Mouse (Mus musculus) hindbrain, embryonic 12.5 days (tissue): Measurements from ENCODE around the gene Hepacam. TPM values are rescaled to one million over a fixed set of nuclear protein-coding genes. Genes with fewer than 3 reads are reported as not detected.
A peak's percentile ranks its signal among the peaks of the same experiment; 100 is the strongest.

Experiments used
- ATAC-seq: fragments of 200-750 bp; cut with Nextera tagmentation; 2 replicates; pipeline ENCODE4 v1.8.0; 2017; ENCODE audit warnings: moderate TSS enrichment; ENCODE audit not compliant: low FRiP score
- H3K27ac ChIP-seq: fragments of 300-500 bp; sonication (generic); 2 replicates; pipeline ENCODE4 v1.5.1; 2016; ENCODE audit warnings: mild to moderate bottlenecking
- H3K27me3 ChIP-seq: fragments of 300-500 bp; sonication (generic); 2 replicates; pipeline ENCODE4 v1.6.1; 2016; ENCODE audit warnings: mild to moderate bottlenecking
- H3K36me3 ChIP-seq: fragments of 300-500 bp; sonication (generic); 2 replicates; pipeline ENCODE4 v1.6.1; 2016; ENCODE audit warnings: mild to moderate bottlenecking
- H3K4me1 ChIP-seq: fragments of 300-500 bp; sonication (generic); 2 replicates; pipeline ENCODE4 v1.6.1; 2016
- H3K4me2 ChIP-seq: fragments of 300-500 bp; sonication (generic); replicated peaks from 2 replicates; pipeline ENCODE4 v1.6.1; 2016; ENCODE audit warnings: mild to moderate bottlenecking
- H3K4me3 ChIP-seq: fragments of 300-500 bp; sonication (generic); 2 replicates; pipeline ENCODE4 v1.5.1; 2016; ENCODE audit warnings: mild to moderate bottlenecking
- H3K9ac ChIP-seq: fragments of 300-500 bp; sonication (generic); 2 replicates; pipeline ENCODE4 v1.6.1; 2016; ENCODE audit warnings: mild to moderate bottlenecking, moderate library complexity
- H3K9me3 ChIP-seq: fragments of 300-500 bp; sonication (generic); replicated peaks from 2 replicates; pipeline ENCODE4 v1.6.1; 2016; ENCODE audit warnings: mild to moderate bottlenecking
- WGBS: fragments of 180-500 bp; shearing (Covaris S2); methylation state at CpG from one replicate; pipeline ENCODE4 v1.1.7; 2016; 5-methylcytosine and 5-hydroxymethylcytosine counted together
- polyA plus RNA-seq: library from polyadenylated mRNA; unstranded; fragments of >200 nt; fragmentation: Nextera tagmentation; extraction: Ambion mirVana; gene quantifications from 2 replicates; pipeline ENCODE4 v1.2.1, GENCODE M21; 2016

The Hepacam gene
- polyA plus RNA-seq, 1 experiment from 2014 or later: 0.36 TPM

- Histone ChIP-seq H3K9ac (no peak overlapping the region), H3K4me1 (peaks cover 17% of the 10 kb centered on the region), H3K27me3 (no peaks in the 10 kb centered on the region), H3K36me3 (no peaks in the 10 kb centered on the region), H3K9me3 (no peaks in the 10 kb centered on the region), H3K4me3 (no peak overlapping the region), H3K27ac (no peak overlapping the region), H3K4me2 (no peak overlapping the region)
- 83% methylated on average over 1 of the region's 1 CpGs for WGBS
- ATAC-seq: no peak
Measured at GRCm38 (mm10) chr9:37362881-37363280, 4.3 kb upstream of the Hepacam start.

- no peak overlapping the region for H3K9ac ChIP-seq
- no peak for ATAC-seq
- H3K4me1 ChIP-seq: peaks cover 17% of the 10 kb centered on the region
Measured at GRCm38 (mm10) chr9:37363551-37363950, 3.6 kb upstream of the Hepacam start.

GRCm38 (mm10) chr9:37364392-37364791 is 2.8 kb upstream of the Hepacam start:
- no peak for ATAC-seq
- Histone ChIP-seq H3K27me3 (no peaks in the 10 kb centered on the region), H3K4me1 (peaks cover 10% of the 10 kb centered on the region), H3K27ac (no peak overlapping the region), H3K4me3 (no peak overlapping the region), H3K36me3 (no peaks in the 10 kb centered on the region), H3K9me3 (no peaks in the 10 kb centered on the region), H3K9ac (no peak overlapping the region), H3K4me2 (no peak overlapping the region)
- WGBS: 68% methylated on average over 3 of the region's 3 CpGs

More at GRCm38 (mm10) chr9:37363551-37363950, 3.6 kb upstream of the Hepacam start:
- no peak overlapping the region for H3K4me2 ChIP-seq
- H3K4me3 ChIP-seq: no peak overlapping the region
- H3K36me3 ChIP-seq: no peaks in the 10 kb centered on the region
- H3K27ac ChIP-seq: no peak overlapping the region
- no peaks in the 10 kb centered on the region for H3K9me3 ChIP-seq
- 76% methylated on average over 3 of the region's 3 CpGs for WGBS
- H3K27me3 ChIP-seq: no peaks in the 10 kb centered on the region

- Histone ChIP-seq H3K4me2 (no peak overlapping the region), H3K9me3 (no peaks in the 10 kb centered on the region), H3K9ac (no peak overlapping the region), H3K36me3 (no peaks in the 10 kb centered on the region), H3K27me3 (no peaks in the 10 kb centered on the region), H3K4me3 (no peak overlapping the region), H3K27ac (no peak overlapping the region), H3K4me1 (no peaks in the 10 kb centered on the region)
- 74% methylated on average over 5 of the region's 5 CpGs for WGBS
- ATAC-seq: no peak
Measured at GRCm38 (mm10) chr9:37365706-37366105, 1.4 kb upstream of the Hepacam start.

- 86% methylated on average over 11 of the region's 11 CpGs for WGBS
- no peak for ATAC-seq
- H3K36me3 ChIP-seq: no peaks in the 10 kb centered on the region
- no peaks in the 10 kb centered on the region for H3K4me1 ChIP-seq
- H3K9me3 ChIP-seq: no peaks in the 10 kb centered on the region
- H3K27ac ChIP-seq: no peak overlapping the region
- H3K27me3 ChIP-seq: no peaks in the 10 kb centered on the region
- H3K9ac ChIP-seq: no peak overlapping the region
- H3K4me3 ChIP-seq: no peak overlapping the region
- no peak overlapping the region for H3K4me2 ChIP-seq
Measured at GRCm38 (mm10) chr9:37368081-37368830, 1.1 kb downstream of the Hepacam start.

GRCm38 (mm10) chr9:37368860-37369259 is 1.7 kb downstream of the Hepacam start:
- Histone ChIP-seq H3K9me3 (no peaks in the 10 kb centered on the region), H3K4me1 (no peaks in the 10 kb centered on the region), H3K4me3 (no peak overlapping the region), H3K27ac (no peak overlapping the region), H3K36me3 (no peaks in the 10 kb centered on the region), H3K9ac (no peak overlapping the region), H3K27me3 (no peaks in the 10 kb centered on the region), H3K4me2 (no peak overlapping the region)
- ATAC-seq: no peak
- 78% methylated on average over 8 of the region's 8 CpGs for WGBS

- H3K4me1 ChIP-seq: no peaks in the 10 kb centered on the region
- no peaks in the 10 kb centered on the region for H3K9me3 ChIP-seq
- H3K9ac ChIP-seq: no peak overlapping the region
- H3K4me3 ChIP-seq: no peak overlapping the region
- H3K4me2 ChIP-seq: no peak overlapping the region
- no peak overlapping the region for H3K27ac ChIP-seq
- 89% methylated on average over 7 of the region's 7 CpGs for WGBS
- H3K36me3 ChIP-seq: no peaks in the 10 kb centered on the region
- ATAC-seq: no peak
- H3K27me3 ChIP-seq: no peaks in the 10 kb centered on the region
Measured at GRCm38 (mm10) chr9:37371232-37371801, 4.2 kb downstream of the Hepacam start.

GRCm38 (mm10) chr9:37375718-37376117 is 8.6 kb downstream of the Hepacam start:
- 87% methylated on average over 5 of the region's 5 CpGs for WGBS
- H3K9ac ChIP-seq: no peak overlapping the region
- no peak for ATAC-seq
- no peak overlapping the region for H3K4me3 ChIP-seq
- H3K4me2 ChIP-seq: no peak overlapping the region
- H3K9me3 ChIP-seq: no peaks in the 10 kb centered on the region
- no peaks in the 10 kb centered on the region for H3K36me3 ChIP-seq
- H3K4me1 ChIP-seq: no peaks in the 10 kb centered on the region
- H3K27me3 ChIP-seq: peaks cover 3% of the 10 kb centered on the region; the same call in 1 of the 2 replicates
- H3K27ac ChIP-seq: no peak overlapping the region

GRCm38 (mm10) chr9:37383161-37383560 is 16.0 kb downstream of the Hepacam start:
- Histone ChIP-seq H3K27ac (no peak overlapping the region), H3K4me2 (no peak overlapping the region), H3K9ac (no peak overlapping the region), H3K4me1 (no peaks in the 10 kb centered on the region; the same call in 1 of the 2 replicates), H3K27me3 (peaks cover 24% of the 10 kb centered on the region), H3K4me3 (no peak overlapping the region), H3K36me3 (no peaks in the 10 kb centered on the region), H3K9me3 (no peaks in the 10 kb centered on the region)
- no peak for ATAC-seq
- 90% methylated on average over 6 of the region's 6 CpGs for WGBS

GRCm38 (mm10) chr9:37384284-37385182 is 17.4 kb downstream of the Hepacam start:
- Histone ChIP-seq H3K27ac (peak overlapping the region; percentile 52; the same call in 1 of the 2 replicates), H3K27me3 (peaks cover 24% of the 10 kb centered on the region), H3K4me3 (peak overlapping the region; percentile 45), H3K9ac (peak overlapping the region; percentile 77), H3K36me3 (no peaks in the 10 kb centered on the region), H3K4me2 (peak overlapping the region; percentile 80), H3K4me1 (no peaks in the 10 kb centered on the region; the same call in 1 of the 2 replicates), H3K9me3 (no peaks in the 10 kb centered on the region)
- WGBS: 9% methylated on average over 54 of the region's 54 CpGs
- ATAC-seq: peak; percentile 85

GRCm38 (mm10) chr9:37390891-37391290 is 23.7 kb downstream of the Hepacam start:
- Histone ChIP-seq H3K4me2 (no peak overlapping the region), H3K4me3 (no peak overlapping the region), H3K9me3 (no peaks in the 10 kb centered on the region), H3K4me1 (no peaks in the 10 kb centered on the region), H3K9ac (no peak overlapping the region), H3K27me3 (0 out of 2 replicates have a peak, but pooled peaks cover 3% of the 10 kb centered on the region), H3K36me3 (no peaks in the 10 kb centered on the region), H3K27ac (no peak overlapping the region)
- WGBS: 74% methylated on average over 2 of the region's 2 CpGs
- ATAC-seq: no peak

- Histone ChIP-seq H3K4me3 (no peak overlapping the region), H3K9me3 (no peaks in the 10 kb centered on the region), H3K9ac (no peak overlapping the region), H3K27ac (no peak overlapping the region), H3K4me1 (no peaks in the 10 kb centered on the region), H3K4me2 (no peak overlapping the region), H3K36me3 (no peaks in the 10 kb centered on the region), H3K27me3 (no peaks in the 10 kb centered on the region)
- 61% methylated on average over 2 of the region's 2 CpGs for WGBS
- ATAC-seq: no peak
Measured at GRCm38 (mm10) chr9:37392071-37392470, 24.9 kb downstream of the Hepacam start.
